Mouse (Mus musculus): ENCODE measurements around the gene Lck.

Lck gene

GRCm38 (mm10) chr4:129584884-129585608 is 11.6 kb upstream of the Lck start:
- DNase-seq = peak; percentile 83 to 88

- DNase-seq = no peak
Measured at GRCm38 (mm10) chr4:129584370-129584769, 10.9 kb upstream of the Lck start.

GRCm38 (mm10) chr4:129582251-129582650 is 8.8 kb upstream of the Lck start:
- no peak for DNase-seq

- peak; percentile 69 to 73 for DNase-seq
Measured at GRCm38 (mm10) chr4:129580347-129580746, 6.9 kb upstream of the Lck start.

GRCm38 (mm10) chr4:129578466-129578865 is 5.0 kb upstream of the Lck start, which contains the start of gene Fam167b:
Gene Fam167b, minus strand, starts transcription at chr4:129578549.
- DNase-seq = no peak

- no peak for DNase-seq
Measured at GRCm38 (mm10) chr4:129577688-129578087, 4.2 kb upstream of the Lck start.

GRCm38 (mm10) chr4:129576863-129577491 is 3.5 kb upstream of the Lck start:
- DNase-seq = peak; percentile 57 to 78

- no peak for DNase-seq
Measured at GRCm38 (mm10) chr4:129575171-129575844, 1.9 kb upstream of the Lck start.

GRCm38 (mm10) chr4:129573093-129573370 is 409 bp downstream of the Lck start:
- no peak for DNase-seq

GRCm38 (mm10) chr4:129572236-129573092 is 977 bp downstream of the Lck start:
- DNase-seq = no peak

- no peak for DNase-seq
Measured at GRCm38 (mm10) chr4:129571551-129572084, 1.8 kb downstream of the Lck start.

- no peak for DNase-seq
Measured at GRCm38 (mm10) chr4:129570028-129570427, 3.4 kb downstream of the Lck start.

GRCm38 (mm10) chr4:129568366-129568765 is 5.1 kb downstream of the Lck start:
- no peak for DNase-seq

GRCm38 (mm10) chr4:129565139-129565538 is 8.3 kb downstream of the Lck start:
- DNase-seq = no peak

- DNase-seq = no peak
Measured at GRCm38 (mm10) chr4:129563718-129564117, 9.7 kb downstream of the Lck start.

- no peak for DNase-seq
Measured at GRCm38 (mm10) chr4:129561184-129561583, 12.3 kb downstream of the Lck start.

GRCm38 (mm10) chr4:129558321-129558955 is 15.0 kb downstream of the Lck start:
- peak in 1 of 2 experiments; percentile 14 for DNase-seq

- DNase-seq = no peak
Measured at GRCm38 (mm10) chr4:129557256-129557808, 16.1 kb downstream of the Lck start.

- DNase-seq = peak; percentile 88 to 92
Measured at GRCm38 (mm10) chr4:129556532-129557223, 16.8 kb downstream of the Lck start.

GRCm38 (mm10) chr4:129555862-129556531 is 17.4 kb downstream of the Lck start:
- peak in 1 of 2 experiments; percentile 27 for DNase-seq

- DNase-seq = peak; percentile 63 to 84
Measured at GRCm38 (mm10) chr4:129555421-129555861, 18.0 kb downstream of the Lck start.
